Mouse (Mus musculus) ovary, postnatal 36 days (tissue): ENCODE measurements around the gene Senp3.

ENCODE experiments used
- DNase-seq: peaks from one replicate; pipeline ENCODE4 v3.0.0; 2022; ENCODE audit warnings: low spot score, mixed read lengths

Senp3 gene

GRCm38 (mm10) chr11:69680136-69680855 is 1.6 kb downstream of the Senp3 start:
- DNase-seq, result no peak

GRCm38 (mm10) chr11:69679144-69679543 is 2.7 kb downstream of the Senp3 start:
- no peak for DNase-seq

- DNase-seq, result peak; percentile 100
Measured at GRCm38 (mm10) chr11:69672211-69672706, 9.6 kb downstream of the Senp3 start, which contains the start of gene Eif4a1. Gene Eif4a1 (minus strand): TSS chr11:69672423.

GRCm38 (mm10) chr11:69671726-69672124 is 10.2 kb downstream of the Senp3 start:
- DNase-seq, result no peak

GRCm38 (mm10) chr11:69670786-69671725 is 10.8 kb downstream of the Senp3 start:
- peak; percentile 93 for DNase-seq

GRCm38 (mm10) chr11:69666665-69667005 is 15.2 kb downstream of the Senp3 start:
- DNase-seq, result no peak

GRCm38 (mm10) chr11:69665961-69666664 is 15.8 kb downstream of the Senp3 start, which contains the start of gene Cd68:
Gene Cd68 (minus strand): TSS chr11:69666153.
- peak; percentile 20 for DNase-seq

- no peak for DNase-seq
Measured at GRCm38 (mm10) chr11:69665457-69665960, 16.4 kb downstream of the Senp3 start.

GRCm38 (mm10) chr11:69664841-69665240 is 17.0 kb downstream of the Senp3 start:
- DNase-seq, result no peak

GRCm38 (mm10) chr11:69663795-69664194 is 18.1 kb downstream of the Senp3 start:
- no peak for DNase-seq

GRCm38 (mm10) chr11:69662967-69663671 is 18.8 kb downstream of the Senp3 start:
- DNase-seq, result peak; percentile 32

- DNase-seq, result peak; percentile 94
Measured at GRCm38 (mm10) chr11:69662213-69662966, 19.5 kb downstream of the Senp3 start, which contains the start of gene Mpdu1. Gene Mpdu1 (minus strand): TSS chr11:69662642.

GRCm38 (mm10) chr11:69661221-69661881 is 20.5 kb downstream of the Senp3 start:
- DNase-seq, result peak; percentile 62

- DNase-seq, result no peak
Measured at GRCm38 (mm10) chr11:69657462-69657881, 24.4 kb downstream of the Senp3 start.

GRCm38 (mm10) chr11:69656617-69657461 is 25.0 kb downstream of the Senp3 start:
- DNase-seq, result peak; percentile 23

GRCm38 (mm10) chr11:69656065-69656455 is 25.8 kb downstream of the Senp3 start:
- DNase-seq, result no peak

GRCm38 (mm10) chr11:69655264-69656064 is 26.4 kb downstream of the Senp3 start, which contains the start of gene Sox15:
Gene Sox15 (plus strand): TSS chr11:69655314.
- DNase-seq, result peak; percentile 72

- peak; percentile 19 for DNase-seq
Measured at GRCm38 (mm10) chr11:69654760-69655159, 27.1 kb downstream of the Senp3 start.
